Mouse (Mus musculus) intestine, postnatal 0 days (tissue): ENCODE results near the gene Skap1. TPM values are rescaled to one million over a fixed set of nuclear protein-coding genes. Genes with fewer than 3 reads are reported as not detected.
"Not testable (repeated sequence)": the region's sequence is repeated elsewhere in the genome, so short reads cannot be mapped to it uniquely, and the experiment has no call there.

Experiments used
- ATAC-seq: fragments of 200-750 bp; cut with Nextera tagmentation; 2 replicates; pipeline ENCODE4 v1.8.0; 2017; ENCODE audit warnings: mild to moderate bottlenecking, moderate TSS enrichment, moderate library complexity
- H3K27ac ChIP-seq: fragments of 300-500 bp; sonication (generic); 2 replicates; pipeline ENCODE4 v1.5.1; 2014; ENCODE audit warnings: mild to moderate bottlenecking, low read depth, low read length, moderate library complexity
- H3K27me3 ChIP-seq: fragments of 300-500 bp; sonication (generic); replicated peaks from 2 replicates; pipeline ENCODE4 v1.6.1; 2014; ENCODE audit warnings: low read length, mixed read lengths; ENCODE audit not compliant: control insufficient read depth, insufficient read depth
- H3K36me3 ChIP-seq: fragments of 300-500 bp; sonication (generic); 2 replicates; pipeline ENCODE4 v1.6.1; 2014; ENCODE audit warnings: mild to moderate bottlenecking, moderate library complexity; ENCODE audit not compliant: control insufficient read depth, insufficient read depth
- H3K4me1 ChIP-seq: fragments of 300-500 bp; sonication (generic); replicated peaks from 2 replicates; pipeline ENCODE4 v1.6.1; 2014; ENCODE audit warnings: antibody characterized with exemption, low read length, mixed read lengths; ENCODE audit not compliant: control insufficient read depth, insufficient read depth
- H3K4me2 ChIP-seq: fragments of 300-500 bp; sonication (generic); replicated peaks from 2 replicates; pipeline ENCODE4 v1.6.1; 2014; ENCODE audit warnings: low read depth, mild to moderate bottlenecking, moderate library complexity
- H3K4me3 ChIP-seq: fragments of 300-500 bp; sonication (generic); 2 replicates; pipeline ENCODE4 v1.5.1; 2014; ENCODE audit warnings: low read depth, low read length
- H3K9ac ChIP-seq: fragments of 300-500 bp; sonication (generic); 2 replicates; pipeline ENCODE4 v1.6.1; 2014; ENCODE audit warnings: mild to moderate bottlenecking, low read depth, low read length
- H3K9me3 ChIP-seq: fragments of 300-500 bp; sonication (generic); 2 replicates; pipeline ENCODE4 v1.6.1; 2016; ENCODE audit warnings: mixed run types; ENCODE audit not compliant: control insufficient read depth
- CTCF ChIP-seq: sonication (generic); IDR thresholded peaks from 2 replicates; pipeline ENCODE4 v1.5.1; 2016; ENCODE audit warnings: low read depth, mild to moderate bottlenecking, control low read depth, antibody characterized with exemption, moderate library complexity
- WGBS: fragments of 180-500 bp; shearing (Covaris S2); extraction: QIAGEN DNeasy Blood & Tissue Kit; methylation state at CpG from one replicate; pipeline ENCODE4 v1.1.7; 2014; 5-methylcytosine and 5-hydroxymethylcytosine counted together
- polyA plus RNA-seq: library from polyadenylated mRNA; unstranded; fragments of >200 nt; fragmentation: Nextera tagmentation; extraction: Ambion mirVana; gene quantifications from 2 replicates; pipeline ENCODE4 v1.2.1, GENCODE M21; 2015

Skap1 gene
- polyA plus RNA-seq, 1 experiment from 2014 or later, result 0.46 TPM

- 1% methylated on average over 58 of the region's 59 CpGs for WGBS
- peak; percentile 100 for ATAC-seq
- Histone ChIP-seq H3K4me3 (peak within 1 kb of the TSS; percentile 66), H3K27me3 (no peaks in the 10 kb centered on the region), H3K36me3 (peaks cover 12% of the 10 kb centered on the region; the same call in 1 of the 2 replicates), H3K9ac (peak within 1 kb of the TSS; percentile 55), H3K27ac (peak within 1 kb of the TSS; percentile 55), H3K4me1 (peaks cover 2% of the 10 kb centered on the region; the same call in 1 of the 2 replicates), H3K9me3 (no peaks in the 10 kb centered on the region), H3K4me2 (peak within 1 kb of the TSS; percentile 86)
- TF ChIP-seq CTCF, result peak; percentile 87
These were observed 312.9 kb downstream of the Skap1 start, which contains the start of gene Snx11 for GRCm38 (mm10) chr11:96776968-96777962. Gene Snx11 (minus strand): TSS chr11:96777559.

- not testable (repeated sequence) for H3K4me1 ChIP-seq, H3K27ac ChIP-seq, ATAC-seq, H3K9ac ChIP-seq, H3K36me3 ChIP-seq, H3K9me3 ChIP-seq, H3K27me3 ChIP-seq
- 64% methylated on average over 10 of the region's 10 CpGs for WGBS
- Histone ChIP-seq H3K4me2 (peak overlapping the region; percentile 86), H3K4me3 (peak overlapping the region; percentile 66; the same call in 1 of the 2 replicates)
These were observed 313.8 kb downstream of the Skap1 start for GRCm38 (mm10) chr11:96778061-96778627.

- Histone ChIP-seq H3K27ac (no peak overlapping the region), H3K4me2 (no peak overlapping the region), H3K9ac (no peak overlapping the region), H3K9me3 (no peaks in the 10 kb centered on the region), H3K27me3 (no peaks in the 10 kb centered on the region), H3K4me3 (no peak overlapping the region), H3K36me3 (no peaks in the 10 kb centered on the region), H3K4me1 (peaks cover 2% of the 10 kb centered on the region; the same call in 1 of the 2 replicates)
- WGBS, result 74% methylated on average over 5 of the region's 5 CpGs
- TF ChIP-seq CTCF, result no peak
- no peak for ATAC-seq
These were observed 315.9 kb downstream of the Skap1 start for GRCm38 (mm10) chr11:96780306-96780705.

- H3K9ac ChIP-seq, result no peak overlapping the region
- no peak overlapping the region for H3K4me3 ChIP-seq
- no peak overlapping the region for H3K4me2 ChIP-seq
- WGBS, result 77% methylated on average over 2 of the region's 2 CpGs
- TF ChIP-seq CTCF, result peak; percentile 64
- H3K36me3 ChIP-seq, result no peaks in the 10 kb centered on the region
- peaks cover under 1% of the 10 kb centered on the region; the same call in 1 of the 2 replicates for H3K4me1 ChIP-seq
- ATAC-seq, result no peak
- no peaks in the 10 kb centered on the region for H3K27me3 ChIP-seq
- H3K9me3 ChIP-seq, result no peaks in the 10 kb centered on the region
- H3K27ac ChIP-seq, result no peak overlapping the region
These were observed 317.0 kb downstream of the Skap1 start for GRCm38 (mm10) chr11:96781425-96781824.

GRCm38 (mm10) chr11:96784847-96785246, 320.5 kb downstream of the Skap1 start:
- not testable (repeated sequence) for H3K36me3 ChIP-seq, H3K27ac ChIP-seq, H3K9ac ChIP-seq, H3K4me2 ChIP-seq, H3K4me1 ChIP-seq, ATAC-seq, H3K9me3 ChIP-seq, H3K27me3 ChIP-seq, H3K4me3 ChIP-seq
- TF ChIP-seq CTCF, result peak; percentile 78
- WGBS, result 18% methylated on average over 7 of the region's 7 CpGs

- H3K4me2 ChIP-seq, result no peak overlapping the region
- no peak overlapping the region for H3K9ac ChIP-seq
- no peak overlapping the region for H3K4me3 ChIP-seq
- H3K27me3 ChIP-seq, result no peaks in the 10 kb centered on the region
- no peak for TF ChIP-seq CTCF
- 45% methylated on average over 9 of the region's 9 CpGs for WGBS
- H3K27ac ChIP-seq, result no peak overlapping the region
- H3K4me1 ChIP-seq, result 0 out of 2 replicates have a peak, but pooled peaks cover 2% of the 10 kb centered on the region
- H3K36me3 ChIP-seq, result no peaks in the 10 kb centered on the region; the same call in 1 of the 2 replicates
- no peaks in the 10 kb centered on the region for H3K9me3 ChIP-seq
- ATAC-seq, result no peak
These were observed 322.5 kb downstream of the Skap1 start for GRCm38 (mm10) chr11:96786731-96787450.
